Mouse (Mus musculus) neural tube, embryonic 14.5 days (tissue): ENCODE results near the gene Calr4. TPM values are rescaled to one million over a fixed set of nuclear protein-coding genes. Genes with fewer than 3 reads are reported as not detected.

Experiments used
- ATAC-seq: fragments of 200-750 bp; cut with Nextera tagmentation; 2 replicates; pipeline ENCODE4 v1.8.0; 2017; ENCODE audit warnings: low read depth, mild to moderate bottlenecking, moderate TSS enrichment, moderate library complexity
- H3K27ac ChIP-seq: fragments of 300-500 bp; sonication (generic); 2 replicates; pipeline ENCODE4 v1.5.1; 2014; ENCODE audit warnings: low read depth, mild to moderate bottlenecking, control low read depth, low read length, moderate library complexity, mixed read lengths
- H3K27me3 ChIP-seq: fragments of 300-500 bp; sonication (generic); 2 replicates; pipeline ENCODE4 v1.6.1; 2014; ENCODE audit warnings: low read length; ENCODE audit not compliant: control insufficient read depth, insufficient read depth
- H3K36me3 ChIP-seq: fragments of 300-500 bp; sonication (generic); 2 replicates; pipeline ENCODE4 v1.6.1; 2014; ENCODE audit warnings: low read length, mixed read lengths; ENCODE audit not compliant: control insufficient read depth, insufficient read depth
- H3K4me1 ChIP-seq: fragments of 300-500 bp; sonication (generic); 2 replicates; pipeline ENCODE4 v1.6.1; 2014; ENCODE audit warnings: low read length; ENCODE audit not compliant: control insufficient read depth, insufficient read depth
- H3K4me2 ChIP-seq: fragments of 300-500 bp; sonication (generic); 2 replicates; pipeline ENCODE4 v1.6.1; 2014; ENCODE audit warnings: mild to moderate bottlenecking, low read depth, low read length, control low read depth
- H3K4me3 ChIP-seq: fragments of 300-500 bp; sonication (generic); 2 replicates; pipeline ENCODE4 v1.5.1; 2014; ENCODE audit warnings: low read depth, low read length, control low read depth, mixed read lengths
- H3K9ac ChIP-seq: fragments of 300-500 bp; sonication (generic); replicated peaks from 2 replicates; pipeline ENCODE4 v1.6.1; 2014; ENCODE audit warnings: low read depth, mild to moderate bottlenecking, control low read depth, low read length, mixed read lengths
- H3K9me3 ChIP-seq: fragments of 300-500 bp; sonication (generic); 2 replicates; pipeline ENCODE4 v1.6.1; 2016; ENCODE audit warnings: low read length; ENCODE audit not compliant: control insufficient read depth
- WGBS: fragments of 180-500 bp; shearing (Covaris S2); extraction: QIAGEN DNeasy Blood & Tissue Kit; methylation state at CpG from one replicate; pipeline ENCODE4 v1.1.7; 2014; 5-methylcytosine and 5-hydroxymethylcytosine counted together
- polyA plus RNA-seq: library from polyadenylated mRNA; unstranded; fragments of >200 nt; fragmentation: Nextera tagmentation; extraction: Ambion mirVana; gene quantifications from 2 replicates; pipeline ENCODE4 v1.2.1, GENCODE M21; 2014

The Calr4 gene
- polyA plus RNA-seq, 1 experiment from 2014 or later: 1.6 TPM

DNA sequence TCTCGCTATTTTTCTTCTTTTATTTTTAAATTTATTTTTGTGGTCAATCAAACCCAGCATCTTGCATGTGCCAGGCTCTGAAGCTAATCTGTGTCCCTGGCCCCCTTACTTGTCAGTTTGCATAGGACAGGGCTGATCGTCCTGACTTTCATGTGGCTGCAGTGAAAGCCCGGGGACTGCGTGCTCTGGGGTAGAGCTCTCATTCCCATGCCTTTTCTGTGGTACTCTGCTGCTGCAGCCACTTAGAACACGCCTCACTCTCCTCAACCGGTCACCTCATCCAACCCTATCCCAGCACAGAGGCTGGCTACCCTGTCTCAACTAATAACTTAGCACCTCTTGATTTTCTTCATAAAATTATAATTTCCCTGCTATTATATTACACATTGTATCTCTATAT is 8.7 kb upstream of the Calr4 start:
- peak; percentile 76 for ATAC-seq
- no peaks in the 10 kb centered on the region for H3K36me3 ChIP-seq
- H3K27me3 ChIP-seq: no peaks in the 10 kb centered on the region
- no peaks in the 10 kb centered on the region for H3K9me3 ChIP-seq
- WGBS: 55% methylated on average over 6 of the region's 6 CpGs
- H3K4me2 ChIP-seq: no peak overlapping the region
- H3K27ac ChIP-seq: peak overlapping the region; percentile 65; the same call in 1 of the 2 replicates
- no peak overlapping the region for H3K9ac ChIP-seq
- no peak overlapping the region for H3K4me3 ChIP-seq
- 0 out of 2 replicates have a peak, but pooled peaks cover 2% of the 10 kb centered on the region for H3K4me1 ChIP-seq

DNA sequence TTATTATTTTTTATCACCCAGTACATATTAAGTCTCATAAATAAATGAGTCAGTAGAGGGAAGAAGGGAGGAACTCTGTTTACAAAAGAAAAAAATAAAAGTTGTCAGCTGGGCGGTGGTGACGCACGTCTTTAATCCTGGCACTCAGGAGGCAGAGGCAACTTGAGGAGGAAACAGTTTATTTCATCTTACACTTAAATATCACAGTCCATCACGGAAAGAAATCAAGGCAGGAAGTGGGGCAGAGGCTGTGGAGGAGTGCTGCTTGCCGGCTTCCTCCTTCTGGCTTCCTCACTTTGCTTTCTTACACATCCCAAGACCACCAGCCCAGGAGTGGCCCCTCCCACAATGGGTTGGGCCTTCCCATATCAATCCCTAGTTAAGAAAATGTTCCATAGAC is 8.2 kb upstream of the Calr4 start:
- H3K9me3 ChIP-seq: no peaks in the 10 kb centered on the region
- 0 out of 2 replicates have a peak, but pooled peaks cover 2% of the 10 kb centered on the region for H3K4me1 ChIP-seq
- peak overlapping the region; percentile 11 for H3K27ac ChIP-seq
- 69% methylated on average over 5 of the region's 5 CpGs for WGBS
- H3K4me3 ChIP-seq: no peak overlapping the region
- H3K4me2 ChIP-seq: no peak overlapping the region
- H3K36me3 ChIP-seq: no peaks in the 10 kb centered on the region
- no peak for ATAC-seq
- no peak overlapping the region for H3K9ac ChIP-seq
- H3K27me3 ChIP-seq: no peaks in the 10 kb centered on the region

DNA sequence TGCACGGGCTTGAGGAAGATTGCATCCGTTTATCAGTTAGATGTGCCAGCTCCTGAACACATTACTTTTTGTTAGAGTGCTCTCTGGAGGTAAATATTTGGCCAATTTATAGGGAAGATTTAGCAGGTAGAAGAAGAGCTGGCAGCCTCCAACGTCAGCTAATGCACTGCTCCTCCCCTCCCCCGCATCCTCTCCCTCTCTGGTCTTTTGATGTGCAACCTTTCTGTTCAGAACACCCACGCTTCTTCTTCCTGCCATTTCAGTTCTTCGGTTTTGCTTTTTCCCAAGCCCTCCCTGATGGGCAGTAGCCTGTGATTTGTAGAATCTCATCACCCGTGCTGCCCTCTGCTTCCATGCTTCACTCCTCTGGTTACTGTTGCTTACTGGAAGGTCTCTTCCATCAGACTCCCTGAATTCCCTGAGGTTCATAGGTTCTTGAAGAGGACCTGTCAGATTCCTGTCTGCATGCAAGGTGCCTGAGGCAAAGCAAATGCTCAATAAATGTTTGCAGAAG is 4.5 kb upstream of the Calr4 start:
- no peak for ATAC-seq
- Histone ChIP-seq H3K9me3 (no peaks in the 10 kb centered on the region), H3K4me2 (no peak overlapping the region), H3K27ac (no peak overlapping the region), H3K4me1 (0 out of 2 replicates have a peak, but pooled peaks cover 2% of the 10 kb centered on the region), H3K27me3 (no peaks in the 10 kb centered on the region), H3K4me3 (no peak overlapping the region), H3K36me3 (no peaks in the 10 kb centered on the region), H3K9ac (no peak overlapping the region)
- WGBS: 47% methylated on average over 7 of the region's 7 CpGs

DNA sequence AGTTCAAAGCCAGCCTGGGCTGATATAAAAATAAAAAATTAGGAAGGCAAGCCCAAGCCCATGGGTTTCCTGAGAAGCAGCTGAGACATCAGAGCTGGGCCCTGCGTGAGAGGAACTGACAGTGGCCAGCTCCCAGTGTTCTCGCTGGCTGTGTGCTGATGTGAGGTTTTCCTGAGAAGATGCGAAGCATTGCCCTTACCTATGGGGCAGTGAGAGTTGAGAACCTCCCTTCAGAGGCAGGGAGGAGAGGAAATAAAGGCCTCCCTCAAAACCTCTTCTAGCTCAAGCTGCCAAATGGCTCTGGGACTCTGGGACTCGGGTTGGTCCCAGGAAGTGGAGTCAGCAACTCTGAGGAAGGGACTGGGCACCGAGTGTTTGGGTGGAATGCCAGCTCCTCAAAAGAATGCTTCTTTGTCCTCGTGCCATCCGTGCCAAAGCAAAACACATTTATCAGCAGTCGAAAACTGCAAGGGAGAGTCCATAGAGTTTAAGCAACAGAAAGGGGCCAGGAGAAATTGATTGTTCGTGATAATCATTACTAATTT is 593 bp downstream of the Calr4 start:
- no peaks in the 10 kb centered on the region for H3K27me3 ChIP-seq
- 56% methylated on average over 9 of the region's 9 CpGs for WGBS
- peak overlapping the region; percentile 64 for H3K27ac ChIP-seq
- no peaks in the 10 kb centered on the region for H3K36me3 ChIP-seq
- H3K9ac ChIP-seq: no peak overlapping the region
- no peak overlapping the region for H3K4me3 ChIP-seq
- H3K4me2 ChIP-seq: no peak overlapping the region
- H3K9me3 ChIP-seq: no peaks in the 10 kb centered on the region
- H3K4me1 ChIP-seq: peaks cover 11% of the 10 kb centered on the region; the same call in 1 of the 2 replicates
- no peak for ATAC-seq

DNA sequence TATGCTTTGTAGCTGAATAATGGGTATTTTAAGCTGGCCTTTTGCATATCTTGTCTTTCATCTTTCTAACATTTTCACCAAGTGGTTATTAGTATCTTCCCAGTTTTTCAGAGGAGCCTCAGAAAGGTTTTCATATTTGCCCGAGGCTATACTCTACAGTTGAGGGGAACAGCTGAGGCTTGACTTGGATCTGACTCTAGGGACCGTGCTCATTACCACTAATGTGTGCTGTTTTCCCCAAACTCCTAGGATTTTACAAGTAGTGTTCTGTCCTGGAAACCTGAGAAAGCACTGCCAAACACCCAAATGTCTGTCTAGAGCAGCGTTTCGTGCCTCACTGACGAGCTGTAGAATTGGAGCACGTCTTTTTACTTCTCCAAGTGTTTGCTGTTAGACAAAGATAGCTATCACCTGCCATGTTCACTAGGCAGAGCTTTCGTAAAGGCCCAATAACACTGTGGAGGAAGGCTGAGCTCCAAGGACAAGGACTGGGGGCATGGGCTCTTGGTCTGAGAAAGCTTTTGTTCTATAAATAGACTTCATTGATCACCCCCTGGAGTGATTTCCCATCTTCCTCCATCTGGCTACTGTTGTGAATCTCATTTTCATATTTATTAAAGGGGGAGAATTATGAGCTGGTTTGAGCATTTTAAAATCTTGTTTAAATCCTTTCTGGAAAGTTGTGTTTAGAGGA is 2.0 kb downstream of the Calr4 start:
- H3K36me3 ChIP-seq: no peaks in the 10 kb centered on the region
- 42% methylated on average over 7 of the region's 7 CpGs for WGBS
- ATAC-seq: peak; percentile 70; the same call in 1 of the 2 replicates
- no peak overlapping the region for H3K9ac ChIP-seq
- H3K4me3 ChIP-seq: no peak overlapping the region
- H3K4me2 ChIP-seq: no peak overlapping the region
- no peaks in the 10 kb centered on the region for H3K27me3 ChIP-seq
- H3K9me3 ChIP-seq: no peaks in the 10 kb centered on the region
- H3K27ac ChIP-seq: peak overlapping the region; percentile 81
- peaks cover 11% of the 10 kb centered on the region; the same call in 1 of the 2 replicates for H3K4me1 ChIP-seq

DNA sequence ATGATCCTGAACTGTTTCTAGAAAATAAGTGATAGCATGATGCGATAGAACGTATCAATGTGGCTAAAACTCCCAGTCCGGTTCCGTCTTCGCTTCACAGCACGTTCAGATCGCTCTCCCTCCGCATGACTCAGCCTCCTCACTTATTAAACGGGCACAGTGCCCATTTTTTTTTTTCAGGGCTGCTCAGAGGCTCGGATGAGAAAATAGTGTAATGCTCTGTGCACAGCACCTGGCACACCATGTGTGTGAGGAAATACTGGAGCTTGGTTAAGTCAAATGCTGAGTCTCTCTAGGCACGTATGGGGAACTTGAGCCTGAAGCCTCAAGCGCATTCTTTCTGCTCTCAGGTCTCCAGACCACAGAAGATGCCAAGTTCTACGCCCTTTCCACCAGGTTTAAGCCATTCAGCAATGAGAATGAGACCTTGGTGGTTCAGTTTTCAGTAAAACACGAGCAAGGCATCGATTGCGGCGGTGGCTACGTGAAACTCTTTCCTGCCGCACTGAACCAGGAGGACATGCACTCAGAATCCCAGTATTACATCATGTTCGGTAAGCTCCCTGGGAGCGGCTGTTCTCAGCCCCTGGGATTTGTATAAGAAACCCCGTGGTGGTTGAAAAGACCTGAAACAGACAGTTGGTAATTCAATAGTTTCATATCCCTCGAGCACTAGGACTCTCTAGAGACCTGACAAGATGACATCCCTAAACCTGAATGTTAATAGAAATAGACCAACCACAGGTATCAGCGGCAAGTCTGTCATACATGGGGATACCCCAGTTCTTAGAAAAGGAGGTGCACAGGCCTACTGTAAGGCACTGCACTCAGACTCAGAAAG is 4.4 kb downstream of the Calr4 start:
- no peak for ATAC-seq
- Histone ChIP-seq H3K4me1 (peaks cover 11% of the 10 kb centered on the region; the same call in 1 of the 2 replicates), H3K36me3 (no peaks in the 10 kb centered on the region), H3K4me2 (no peak overlapping the region), H3K27me3 (no peaks in the 10 kb centered on the region), H3K9ac (no peak overlapping the region), H3K4me3 (no peak overlapping the region), H3K9me3 (no peaks in the 10 kb centered on the region), H3K27ac (no peak overlapping the region)
- WGBS: 68% methylated on average over 24 of the region's 24 CpGs

DNA sequence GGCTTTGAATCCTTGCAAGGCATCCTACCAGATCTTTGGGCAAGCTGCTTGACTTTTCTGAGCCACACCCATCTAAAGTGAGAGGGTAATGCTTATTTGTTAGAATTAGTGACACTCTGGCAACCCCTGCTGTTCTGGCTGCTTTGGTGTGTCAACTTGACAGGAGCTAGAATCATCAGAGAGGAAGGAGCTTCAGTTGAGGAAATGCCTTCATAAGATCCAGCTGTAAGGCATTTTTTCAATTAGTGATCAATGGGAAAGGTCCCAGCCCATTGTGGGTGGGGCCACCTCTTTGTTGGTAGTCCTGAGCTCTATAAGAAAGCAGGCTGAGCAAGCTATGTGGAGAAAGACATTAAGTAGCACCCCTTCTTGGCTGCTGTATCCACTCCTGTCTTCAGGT is 6.9 kb downstream of the Calr4 start:
- no peaks in the 10 kb centered on the region for H3K36me3 ChIP-seq
- H3K9ac ChIP-seq: no peak overlapping the region
- no peaks in the 10 kb centered on the region for H3K9me3 ChIP-seq
- ATAC-seq: no peak
- no peak overlapping the region for H3K27ac ChIP-seq
- no peaks in the 10 kb centered on the region for H3K27me3 ChIP-seq
- peaks cover 8% of the 10 kb centered on the region; the same call in 1 of the 2 replicates for H3K4me1 ChIP-seq
- H3K4me3 ChIP-seq: no peak overlapping the region
- H3K4me2 ChIP-seq: no peak overlapping the region

DNA sequence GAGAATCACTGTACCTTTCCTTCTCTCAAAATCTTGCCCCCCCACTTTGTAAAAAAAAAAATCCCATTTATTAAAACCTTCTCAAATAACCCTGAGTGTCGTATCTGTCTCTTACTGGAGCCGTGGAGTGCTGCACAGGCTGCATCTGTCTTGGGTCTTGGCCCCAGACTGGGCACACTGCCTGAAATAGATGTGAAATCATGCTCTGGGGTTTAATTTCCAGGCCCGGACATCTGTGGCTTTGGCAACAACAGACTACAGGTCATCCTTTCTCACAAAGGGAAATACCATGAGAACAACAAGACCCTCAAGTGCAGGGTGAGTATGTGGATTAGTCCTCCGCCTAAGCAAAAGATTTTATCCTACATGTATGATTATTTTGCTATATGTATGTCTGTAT is 7.6 kb downstream of the Calr4 start:
- H3K4me3 ChIP-seq: no peak overlapping the region
- H3K4me1 ChIP-seq: peaks cover 2% of the 10 kb centered on the region; the same call in 1 of the 2 replicates
- no peak overlapping the region for H3K4me2 ChIP-seq
- no peak overlapping the region for H3K27ac ChIP-seq
- H3K27me3 ChIP-seq: no peaks in the 10 kb centered on the region
- peak; percentile 80; the same call in 1 of the 2 replicates for ATAC-seq
- WGBS: 44% methylated on average over 4 of the region's 4 CpGs
- H3K9me3 ChIP-seq: no peaks in the 10 kb centered on the region
- no peak overlapping the region for H3K9ac ChIP-seq
- H3K36me3 ChIP-seq: no peaks in the 10 kb centered on the region
